Mouse (Mus musculus) embryonic facial prominence, embryonic 11.5 days (tissue): ENCODE results near the gene Hormad2. TPM values are rescaled to one million over a fixed set of nuclear protein-coding genes. Genes with fewer than 3 reads are reported as not detected.

Experiments used
- ATAC-seq: fragments of 200-750 bp; cut with Nextera tagmentation; replicated peaks from 2 replicates; pipeline ENCODE4 v1.8.0; 2017; ENCODE audit warnings: low read depth; ENCODE audit not compliant: insufficient number of reproducible peaks, low FRiP score, low TSS enrichment
- DNase-seq: peaks from one replicate; pipeline ENCODE4 v3.0.0-alpha.2; 2015; ENCODE audit warnings: low spot score
- H3K27ac ChIP-seq: fragments of 300-500 bp; sonication (generic); replicated peaks from 2 replicates; pipeline ENCODE4 v1.5.1; 2014; ENCODE audit warnings: mild to moderate bottlenecking, low read depth, low read length, control low read depth
- H3K27me3 ChIP-seq: fragments of 300-500 bp; sonication (generic); 2 replicates; pipeline ENCODE4 v1.6.1; 2014; ENCODE audit warnings: mild to moderate bottlenecking, low read length, moderate library complexity, mixed read lengths; ENCODE audit not compliant: control insufficient read depth, insufficient read depth
- H3K36me3 ChIP-seq: fragments of 300-500 bp; sonication (generic); replicated peaks from 2 replicates; pipeline ENCODE4 v1.6.1; 2014; ENCODE audit warnings: low read depth, mild to moderate bottlenecking, low read length, moderate library complexity, mixed read lengths; ENCODE audit not compliant: control insufficient read depth, insufficient read depth
- H3K4me1 ChIP-seq: fragments of 300-500 bp; sonication (generic); 2 replicates; pipeline ENCODE4 v1.6.1; 2014; ENCODE audit warnings: low read length, mixed read lengths; ENCODE audit not compliant: control insufficient read depth, insufficient read depth
- H3K4me2 ChIP-seq: fragments of 300-500 bp; sonication (generic); 2 replicates; pipeline ENCODE4 v1.6.1; 2014; ENCODE audit warnings: low read depth, mild to moderate bottlenecking, control low read depth, low read length, moderate library complexity
- H3K4me3 ChIP-seq: fragments of 300-500 bp; sonication (generic); 2 replicates; pipeline ENCODE4 v1.5.1; 2014; ENCODE audit warnings: low read depth, low read length, control low read depth
- H3K9ac ChIP-seq: fragments of 300-500 bp; sonication (generic); replicated peaks from 2 replicates; pipeline ENCODE4 v1.6.1; 2014; ENCODE audit warnings: mild to moderate bottlenecking, control low read depth, low read length
- H3K9me3 ChIP-seq: fragments of 300-500 bp; sonication (generic); replicated peaks from 2 replicates; pipeline ENCODE4 v1.6.1; 2016; ENCODE audit warnings: mild to moderate bottlenecking, low read length, inconsistent platforms, mixed read lengths; ENCODE audit not compliant: control insufficient read depth
- WGBS: fragments of 180-500 bp; shearing (Covaris S2); extraction: QIAGEN DNeasy Blood & Tissue Kit; methylation state at CpG from one replicate; pipeline ENCODE4 v1.1.7; 2014; 5-methylcytosine and 5-hydroxymethylcytosine counted together
- polyA plus RNA-seq: library from polyadenylated mRNA; unstranded; fragments of >200 nt; fragmentation: Nextera tagmentation; extraction: Ambion mirVana; gene quantifications from 2 replicates; pipeline ENCODE4 v1.2.1, GENCODE M21; 2014

Gene Hormad2
- polyA plus RNA-seq, 1 experiment from 2014 or later = 0.56 TPM

GRCm38 (mm10) chr11:4335810-4336692, 104.9 kb downstream of the Hormad2 start:
- no peak overlapping the region for H3K27ac ChIP-seq
- no peak for DNase-seq
- no peaks in the 10 kb centered on the region for H3K9me3 ChIP-seq
- H3K27me3 ChIP-seq = no peaks in the 10 kb centered on the region
- no peak for ATAC-seq
- H3K4me2 ChIP-seq = no peak overlapping the region
- 68% methylated on average over 10 of the region's 10 CpGs for WGBS
- H3K36me3 ChIP-seq = no peaks in the 10 kb centered on the region
- no peak overlapping the region for H3K4me3 ChIP-seq
- H3K4me1 ChIP-seq = no peaks in the 10 kb centered on the region
- H3K9ac ChIP-seq = no peak overlapping the region

- Histone ChIP-seq H3K4me1 (no peaks in the 10 kb centered on the region), H3K9me3 (no peaks in the 10 kb centered on the region), H3K36me3 (no peaks in the 10 kb centered on the region), H3K4me2 (no peak overlapping the region), H3K9ac (no peak overlapping the region), H3K4me3 (no peak overlapping the region), H3K27ac (no peak overlapping the region), H3K27me3 (no peaks in the 10 kb centered on the region)
- WGBS = 92% methylated on average over 2 of the region's 2 CpGs
- ATAC-seq (no peak), DNase-seq (no peak)
Measured at GRCm38 (mm10) chr11:4332961-4333360, 107.9 kb downstream of the Hormad2 start.

DNA sequence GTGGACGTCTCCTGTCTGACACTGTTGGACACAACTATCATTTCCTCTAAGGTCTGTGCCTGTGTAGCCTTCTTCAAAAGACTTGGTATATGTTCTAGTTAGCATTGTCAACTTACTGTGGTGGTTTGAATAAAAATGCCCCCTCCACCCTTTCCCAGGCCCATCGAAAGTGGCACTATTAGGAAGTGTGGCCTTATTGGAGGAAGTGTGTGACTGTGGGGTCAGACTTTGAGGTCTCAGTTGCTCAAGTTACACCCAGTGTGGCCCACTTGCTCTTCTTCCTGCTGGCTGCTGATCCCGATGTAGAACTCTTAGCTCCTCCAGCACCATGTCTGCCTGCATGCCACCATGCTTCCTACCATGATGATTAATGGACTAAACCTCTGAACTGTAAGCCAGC, 112.7 kb downstream of the Hormad2 start:
- Histone ChIP-seq H3K9me3 (no peaks in the 10 kb centered on the region), H3K9ac (no peak overlapping the region), H3K27me3 (no peaks in the 10 kb centered on the region), H3K4me2 (no peak overlapping the region), H3K4me1 (no peaks in the 10 kb centered on the region), H3K36me3 (no peaks in the 10 kb centered on the region), H3K4me3 (no peak overlapping the region), H3K27ac (no peak overlapping the region)
- WGBS = 89% methylated on average over 3 of the region's 3 CpGs
- ATAC-seq (no peak), DNase-seq (no peak)

DNA sequence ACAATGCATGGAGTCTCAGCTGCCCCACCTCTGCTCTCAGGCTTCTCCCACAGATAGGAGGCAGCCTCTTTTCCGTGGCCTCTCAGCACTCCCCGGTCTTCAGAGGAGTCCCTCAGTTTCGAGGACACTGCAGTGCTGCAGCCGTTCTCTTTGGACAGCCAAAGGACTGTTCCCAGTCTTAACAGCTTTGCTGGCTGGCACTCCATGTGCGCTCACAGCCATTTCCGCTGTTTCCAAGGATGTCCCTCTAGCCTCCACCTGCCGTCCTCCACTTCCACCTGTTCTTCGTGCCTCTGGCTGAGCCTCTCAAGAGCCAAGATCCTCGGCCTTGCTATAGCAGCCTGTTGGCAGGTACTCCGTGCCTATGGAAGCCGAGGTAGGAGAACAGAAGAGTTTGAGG, 117.4 kb downstream of the Hormad2 start:
- no peak for ATAC-seq
- no peak for DNase-seq
- no peak overlapping the region for H3K4me3 ChIP-seq
- H3K9ac ChIP-seq = no peak overlapping the region
- H3K27ac ChIP-seq = no peak overlapping the region
- H3K9me3 ChIP-seq = no peaks in the 10 kb centered on the region
- H3K27me3 ChIP-seq = no peaks in the 10 kb centered on the region
- WGBS = 68% methylated on average over 11 of the region's 11 CpGs
- no peak overlapping the region for H3K4me2 ChIP-seq
- no peaks in the 10 kb centered on the region for H3K4me1 ChIP-seq
- no peaks in the 10 kb centered on the region for H3K36me3 ChIP-seq

DNA sequence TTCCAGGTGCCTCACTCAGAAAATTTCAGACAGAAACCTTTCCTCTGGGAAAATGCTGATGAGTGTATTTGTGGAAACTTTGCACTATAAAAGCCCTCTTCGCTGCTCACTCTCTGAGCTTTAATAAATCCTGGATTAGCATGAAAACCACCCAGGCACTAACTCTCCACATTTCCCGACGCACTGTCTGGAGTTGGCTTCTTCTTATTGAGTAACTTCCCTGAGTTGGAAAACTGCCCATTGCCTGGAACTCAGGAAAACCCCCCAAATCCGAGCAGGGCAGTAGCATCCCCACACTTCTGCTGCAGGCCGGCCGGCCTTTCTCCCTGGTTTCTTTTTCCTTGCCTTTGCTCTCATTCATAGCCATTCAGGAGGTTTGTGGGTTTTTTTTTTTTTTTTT, 118.0 kb downstream of the Hormad2 start:
- no peak overlapping the region for H3K9ac ChIP-seq
- no peaks in the 10 kb centered on the region for H3K9me3 ChIP-seq
- H3K4me2 ChIP-seq = no peak overlapping the region
- no peaks in the 10 kb centered on the region for H3K4me1 ChIP-seq
- H3K27ac ChIP-seq = no peak overlapping the region
- no peak overlapping the region for H3K4me3 ChIP-seq
- ATAC-seq (no peak), DNase-seq (no peak)
- H3K36me3 ChIP-seq = no peaks in the 10 kb centered on the region
- H3K27me3 ChIP-seq = no peaks in the 10 kb centered on the region
- WGBS = 58% methylated on average over 6 of the region's 6 CpGs

DNA sequence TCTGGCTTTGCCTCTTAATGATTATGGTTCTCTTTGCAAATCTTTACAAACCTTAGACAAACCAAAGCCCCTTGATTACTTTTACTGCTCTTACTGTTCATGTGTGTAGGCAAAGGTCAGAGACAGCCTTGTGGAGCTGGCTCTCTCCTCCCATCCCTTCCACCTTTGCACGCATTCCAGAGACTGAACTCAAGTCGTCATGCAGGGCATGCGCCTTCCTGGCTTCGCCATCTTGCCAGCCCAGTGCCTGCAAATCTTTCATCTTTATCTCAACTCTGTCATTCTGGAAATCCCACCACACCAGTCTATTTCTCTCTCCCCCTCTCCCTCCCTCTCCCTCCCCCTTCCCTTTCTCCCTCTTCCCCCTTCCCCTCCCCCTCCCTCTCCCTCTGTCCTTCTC, 120.0 kb downstream of the Hormad2 start:
- ATAC-seq (no peak), DNase-seq (no peak)
- Histone ChIP-seq H3K36me3 (no peaks in the 10 kb centered on the region), H3K9me3 (no peaks in the 10 kb centered on the region), H3K4me1 (no peaks in the 10 kb centered on the region), H3K27ac (no peak overlapping the region), H3K27me3 (no peaks in the 10 kb centered on the region), H3K4me3 (no peak overlapping the region), H3K4me2 (no peak overlapping the region), H3K9ac (no peak overlapping the region)
- 71% methylated on average over 4 of the region's 4 CpGs for WGBS

DNA sequence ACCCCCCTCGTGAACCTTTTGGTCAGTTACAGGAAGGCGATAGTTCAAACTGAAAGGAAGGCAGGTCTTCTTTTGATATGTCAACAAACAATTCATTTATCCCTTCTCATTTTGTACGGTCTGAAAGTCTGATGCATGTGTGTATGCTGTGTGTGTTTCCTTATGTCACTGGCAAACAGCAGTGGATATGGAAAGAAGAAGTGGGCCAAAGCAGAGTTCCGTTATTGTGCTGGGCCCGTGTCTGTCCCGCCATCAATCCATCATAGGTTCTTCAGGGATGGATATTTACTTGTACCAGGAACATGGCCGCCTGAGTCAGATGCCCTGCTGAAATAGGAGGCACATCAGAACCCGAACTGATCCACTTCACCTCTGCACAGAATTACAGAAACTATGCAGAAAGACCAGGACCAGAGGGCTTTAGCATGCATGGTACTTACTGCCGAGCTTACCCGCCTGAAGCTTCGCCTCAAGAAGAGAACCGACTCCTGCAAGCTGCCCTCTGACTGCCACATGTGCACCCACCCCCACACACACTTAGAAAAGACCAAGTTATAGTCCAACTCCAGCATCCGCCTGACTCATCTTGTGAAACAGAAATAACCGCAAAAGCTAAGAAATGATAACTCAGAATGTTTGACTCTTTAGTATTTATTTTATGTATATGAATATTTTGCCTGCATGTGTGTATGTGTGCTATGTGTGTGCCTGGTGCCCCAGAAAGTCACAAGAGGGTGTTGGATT, 121.5 kb downstream of the Hormad2 start:
- DNase-seq (no peak), ATAC-seq (no peak)
- no peaks in the 10 kb centered on the region for H3K9me3 ChIP-seq
- H3K4me1 ChIP-seq = no peaks in the 10 kb centered on the region
- no peak overlapping the region for H3K4me2 ChIP-seq
- H3K27ac ChIP-seq = no peak overlapping the region
- no peak overlapping the region for H3K4me3 ChIP-seq
- WGBS = 87% methylated on average over 14 of the region's 14 CpGs
- H3K36me3 ChIP-seq = no peaks in the 10 kb centered on the region
- no peak overlapping the region for H3K9ac ChIP-seq
- H3K27me3 ChIP-seq = no peaks in the 10 kb centered on the region

DNA sequence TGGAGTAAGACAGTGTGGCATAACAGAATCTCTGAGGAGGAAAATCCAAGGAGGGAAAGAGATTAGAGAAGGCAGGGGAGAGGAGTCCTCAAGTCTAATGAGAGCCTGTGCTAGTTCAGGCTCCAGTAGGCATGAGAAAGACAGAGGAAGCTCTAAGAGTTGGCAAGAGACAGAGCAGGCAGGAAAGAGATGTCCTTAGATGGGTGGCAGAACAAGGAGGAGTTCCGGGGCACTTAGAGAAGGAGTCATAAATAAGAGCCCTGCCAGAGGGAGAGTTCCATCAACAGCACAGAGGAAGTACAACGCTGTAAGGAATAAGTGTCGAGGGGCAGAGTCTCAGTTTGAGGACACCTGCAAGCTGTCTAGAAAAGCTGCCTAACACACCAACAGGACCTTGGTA, 122.9 kb downstream of the Hormad2 start:
- no peaks in the 10 kb centered on the region for H3K27me3 ChIP-seq
- no peak for ATAC-seq
- H3K4me1 ChIP-seq = no peaks in the 10 kb centered on the region
- no peak for DNase-seq
- WGBS = 85% methylated on average over 3 of the region's 3 CpGs
- H3K9me3 ChIP-seq = no peaks in the 10 kb centered on the region
- H3K9ac ChIP-seq = no peak overlapping the region
- no peak overlapping the region for H3K4me2 ChIP-seq
- no peak overlapping the region for H3K27ac ChIP-seq
- H3K36me3 ChIP-seq = no peaks in the 10 kb centered on the region
- no peak overlapping the region for H3K4me3 ChIP-seq
